Mouse (Mus musculus): ENCODE results near the gene Dmrtc1a. TPM values are rescaled to one million over a fixed set of nuclear protein-coding genes. Genes with fewer than 3 reads are reported as not detected.
"Not testable (repeated sequence)": the region's sequence is repeated elsewhere in the genome, so short reads cannot be mapped to it uniquely, and the experiment has no call there.

Gene Dmrtc1a
- total RNA-seq (2014; rRNA removed; ENCODE audit: low replicate concordance) (1.4 TPM in 1 of 2 replicates, not detected in the other), polyA plus RNA-seq (2015; fragmentation: Nextera tagmentation; extraction: Ambion mirVana) (0.15 and 0.18 TPM in 2 replicates)

DNA sequence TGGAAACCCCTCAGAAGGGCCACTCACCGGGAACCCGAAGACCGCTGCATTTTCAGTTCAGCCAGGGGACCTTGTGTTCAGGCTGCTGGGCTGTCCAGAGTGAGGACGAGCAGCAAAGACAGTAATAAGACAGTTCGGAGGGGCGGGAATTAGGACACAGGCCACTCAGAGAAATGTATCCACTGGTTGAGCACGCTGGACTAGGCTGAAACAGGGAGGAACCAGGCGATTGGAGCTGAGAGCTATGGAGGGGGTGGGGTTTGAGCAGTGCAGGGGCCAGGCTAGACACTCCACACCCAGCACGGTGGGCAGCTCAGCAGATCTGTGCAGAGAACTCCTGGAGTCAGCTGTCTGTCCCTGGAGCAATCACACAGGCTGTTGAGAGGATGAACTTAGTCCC is at the start of gene Dmrtc1a, which contains the start of gene 1700011M02Rik:
TSS of gene Dmrtc1a (minus strand) at position 101 of the 400 bp plus-strand sequence.
TSS of gene 1700011M02Rik (plus strand) at position 319 of the 400 bp plus-strand sequence.
- ATAC-seq (ENCODE audit: insufficient read depth, low read depth); H3K27ac ChIP-seq (ENCODE audit: low read depth); H3K4me1 ChIP-seq (ENCODE audit: control insufficient read depth, insufficient read depth); H3K4me3 ChIP-seq (ENCODE audit: low read depth, low read length); DNase-seq (ENCODE audit: low spot score); H3K36me3 ChIP-seq (replicated peaks; ENCODE audit: control insufficient read depth, insufficient read depth, low read length); H3K9me3 ChIP-seq (replicated peaks; ENCODE audit: control insufficient read depth, low read length); H3K27me3 ChIP-seq (ENCODE audit: control insufficient read depth, insufficient read depth, low read length); H3K4me2 ChIP-seq (ENCODE audit: low read depth, low read length); H3K9ac ChIP-seq (replicated peaks; ENCODE audit: low read depth, low read length): not testable (repeated sequence)
- 80% methylated on average over 6 of the region's 9 CpGs for WGBS

DNA sequence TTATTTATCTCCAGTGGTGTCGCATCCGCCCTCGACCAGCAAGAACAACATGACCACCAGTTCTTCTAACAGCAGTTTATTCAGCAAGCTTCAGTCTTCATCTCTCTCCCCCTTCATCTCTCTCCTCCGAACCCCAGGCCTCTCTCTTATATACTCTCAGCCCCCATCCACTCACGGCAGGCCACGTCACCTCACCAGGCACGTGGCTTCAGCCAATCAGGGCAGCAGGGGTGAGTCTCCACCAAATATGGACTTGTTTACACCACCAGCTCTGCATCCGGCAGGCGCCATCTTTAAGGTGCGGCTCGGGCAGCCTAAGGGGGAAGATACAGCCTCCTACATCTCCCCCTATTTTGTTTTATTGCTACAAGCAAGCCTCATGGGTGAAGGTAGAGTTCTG is 41.6 kb upstream of the Dmrtc1a start:
- not testable (repeated sequence) for H3K9me3 ChIP-seq (replicated peaks; ENCODE audit: control insufficient read depth, low read length); H3K4me2 ChIP-seq (ENCODE audit: low read depth, low read length); H3K4me3 ChIP-seq (ENCODE audit: low read depth, low read length); H3K27me3 ChIP-seq (ENCODE audit: control insufficient read depth, insufficient read depth, low read length); H3K9ac ChIP-seq (replicated peaks; ENCODE audit: low read depth, low read length); ATAC-seq (ENCODE audit: insufficient read depth, low read depth); H3K27ac ChIP-seq (ENCODE audit: low read depth); H3K4me1 ChIP-seq (ENCODE audit: control insufficient read depth, insufficient read depth); H3K36me3 ChIP-seq (replicated peaks; ENCODE audit: control insufficient read depth, insufficient read depth, low read length); DNase-seq (ENCODE audit: low spot score)
- WGBS = 87% methylated on average over 11 of the region's 11 CpGs

DNA sequence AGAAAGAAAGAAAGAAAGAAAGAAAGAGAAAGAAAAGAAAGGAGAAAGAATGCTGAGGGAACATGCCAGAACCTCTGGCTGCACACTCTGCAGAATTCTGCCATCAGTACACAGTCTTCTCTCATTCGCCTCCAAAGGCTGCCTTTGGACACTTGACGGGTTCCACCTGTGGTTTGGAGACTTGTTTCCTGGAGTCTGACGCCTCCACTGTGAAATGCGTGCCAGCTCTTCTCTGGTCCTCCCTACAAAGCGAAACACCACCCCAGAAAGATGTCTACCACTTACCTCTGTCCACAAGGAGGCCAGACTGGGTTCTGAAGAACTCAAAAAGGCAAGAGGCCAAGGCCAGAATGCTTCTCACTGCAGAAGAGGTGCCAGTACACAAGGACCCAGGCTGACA is 28.3 kb upstream of the Dmrtc1a start:
- no peak overlapping the region for H3K4me2 ChIP-seq (ENCODE audit: low read depth, low read length)
- no peak for ATAC-seq (ENCODE audit: insufficient read depth, low read depth)
- no peak overlapping the region for H3K9ac ChIP-seq (replicated peaks; ENCODE audit: low read depth, low read length)
- H3K27me3 ChIP-seq (ENCODE audit: control insufficient read depth, insufficient read depth, low read length) = peaks cover 19% of the 10 kb centered on the region; the same call in 1 of the 2 replicates
- TF ChIP-seq CTCF (IDR thresholded peaks at IDR 0.05; ENCODE audit: low read depth) = no peak
- no peak for TF ChIP-seq EP300 (IDR thresholded peaks at IDR 0.05; ENCODE audit: low read depth)
- no peak overlapping the region for H3K27ac ChIP-seq (ENCODE audit: low read depth)
- 53% methylated on average over 5 of the region's 5 CpGs for WGBS
- H3K9me3 ChIP-seq (replicated peaks; ENCODE audit: control insufficient read depth, low read length) = no peaks in the 10 kb centered on the region
- DNase-seq (ENCODE audit: low spot score) = no peak
- H3K4me3 ChIP-seq (ENCODE audit: low read depth, low read length) = no peak overlapping the region
- H3K4me1 ChIP-seq (ENCODE audit: control insufficient read depth, insufficient read depth) = no peaks in the 10 kb centered on the region
- H3K36me3 ChIP-seq (replicated peaks; ENCODE audit: control insufficient read depth, insufficient read depth, low read length) = no peaks in the 10 kb centered on the region

DNA sequence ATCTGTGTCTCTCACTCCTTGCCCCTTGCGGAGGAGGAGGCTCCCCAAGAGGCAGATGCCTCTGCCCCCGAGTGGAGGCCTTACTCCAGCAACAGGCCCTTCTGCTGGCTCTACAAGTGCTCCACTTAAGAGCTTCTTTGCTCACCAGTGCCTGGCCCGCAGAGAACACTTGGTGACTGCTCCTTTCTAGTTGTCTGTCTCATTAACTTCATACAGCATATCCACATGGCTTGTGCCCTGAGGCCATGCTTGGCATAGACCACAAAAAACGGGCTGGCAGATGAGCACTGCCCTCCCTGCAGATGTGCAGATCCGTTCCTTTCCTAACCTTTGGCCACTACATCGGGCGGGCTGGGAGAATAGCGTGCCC is 25.9 kb upstream of the Dmrtc1a start:
- Histone ChIP-seq H3K9ac (replicated peaks; ENCODE audit: low read depth, low read length) (no peak overlapping the region), H3K27me3 (ENCODE audit: control insufficient read depth, insufficient read depth, low read length) (peaks cover 19% of the 10 kb centered on the region; the same call in 1 of the 2 replicates), H3K4me2 (ENCODE audit: low read depth, low read length) (no peak overlapping the region), H3K4me1 (ENCODE audit: control insufficient read depth, insufficient read depth) (no peaks in the 10 kb centered on the region), H3K4me3 (ENCODE audit: low read depth, low read length) (no peak overlapping the region), H3K9me3 (replicated peaks; ENCODE audit: control insufficient read depth, low read length) (no peaks in the 10 kb centered on the region), H3K27ac (ENCODE audit: low read depth) (no peak overlapping the region), H3K36me3 (replicated peaks; ENCODE audit: control insufficient read depth, insufficient read depth, low read length) (no peaks in the 10 kb centered on the region)
- no peak for TF ChIP-seq EP300 (IDR thresholded peaks at IDR 0.05; ENCODE audit: low read depth)
- no peak for TF ChIP-seq CTCF (IDR thresholded peaks at IDR 0.05; ENCODE audit: low read depth)
- no peak for DNase-seq (ENCODE audit: low spot score)
- ATAC-seq (ENCODE audit: insufficient read depth, low read depth) = no peak
- 54% methylated on average over 8 of the region's 8 CpGs for WGBS

DNA sequence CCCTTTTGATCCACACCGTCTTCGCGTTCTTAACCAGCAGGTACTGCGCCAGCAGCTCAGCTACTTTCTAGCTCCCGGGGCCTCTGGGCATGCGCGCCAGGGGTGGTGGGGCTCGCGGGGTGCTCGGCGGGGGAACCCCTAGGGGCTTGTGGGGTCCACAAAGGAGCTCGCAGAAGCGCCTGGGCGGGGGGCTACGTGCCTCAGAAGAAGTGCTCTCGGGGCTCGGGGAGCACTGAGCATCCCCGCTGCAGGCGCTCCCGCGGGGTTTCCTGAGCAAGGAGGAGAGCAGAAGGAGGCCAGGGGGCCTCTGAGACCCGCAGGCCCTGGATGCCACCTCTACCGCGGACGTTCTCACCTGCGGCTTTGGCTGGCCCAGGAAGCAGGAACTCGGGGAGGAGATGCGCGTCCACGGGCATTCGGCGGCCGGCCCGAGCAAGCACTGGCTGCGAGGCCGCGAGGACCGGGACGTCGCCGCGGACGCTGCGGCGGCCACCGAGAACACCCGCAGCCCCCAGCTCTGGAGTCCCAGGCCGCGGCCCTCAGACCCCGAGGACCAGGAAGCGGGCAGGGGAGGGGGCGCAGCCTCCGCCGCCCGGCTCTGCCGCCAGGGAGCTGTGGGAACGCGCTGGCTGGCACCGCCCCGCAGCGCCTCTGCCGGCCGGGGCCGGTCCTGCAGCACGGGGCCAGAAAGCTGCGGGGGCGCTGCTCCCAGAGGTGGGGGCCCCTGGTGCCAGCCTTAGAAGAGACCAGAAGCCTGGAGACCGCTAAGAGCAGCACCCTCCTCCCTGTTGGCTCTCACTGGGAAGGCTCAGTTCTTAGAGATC is 25.3 kb upstream of the Dmrtc1a start:
- 25% methylated on average over 47 of the region's 68 CpGs for WGBS
- Histone ChIP-seq H3K27me3 (ENCODE audit: control insufficient read depth, insufficient read depth, low read length) (peaks cover 19% of the 10 kb centered on the region; the same call in 1 of the 2 replicates), H3K4me2 (ENCODE audit: low read depth, low read length) (peak overlapping the region; percentile 74), H3K4me1 (ENCODE audit: control insufficient read depth, insufficient read depth) (no peaks in the 10 kb centered on the region), H3K36me3 (replicated peaks; ENCODE audit: control insufficient read depth, insufficient read depth, low read length) (no peaks in the 10 kb centered on the region), H3K9ac (replicated peaks; ENCODE audit: low read depth, low read length) (no peak overlapping the region; the same call in 1 of the 2 replicates), H3K9me3 (replicated peaks; ENCODE audit: control insufficient read depth, low read length) (no peaks in the 10 kb centered on the region), H3K4me3 (ENCODE audit: low read depth, low read length) (peak overlapping the region; percentile 55), H3K27ac (ENCODE audit: low read depth) (no peak overlapping the region)
- TF ChIP-seq CTCF (IDR thresholded peaks at IDR 0.05; ENCODE audit: low read depth) (peak; percentile 39), EP300 (IDR thresholded peaks at IDR 0.05; ENCODE audit: low read depth) (no peak)
- no peak for ATAC-seq (ENCODE audit: insufficient read depth, low read depth)
- peak; percentile 8 for DNase-seq (ENCODE audit: low spot score)
